Mouse (Mus musculus): ENCODE measurements around the gene Ap4s1. TPM values are rescaled to one million over a fixed set of nuclear protein-coding genes. Genes with fewer than 3 reads are reported as not detected.

Gene Ap4s1
- polyA plus RNA-seq, 1 experiment from 2014 or later, result 58.4 TPM

DNA sequence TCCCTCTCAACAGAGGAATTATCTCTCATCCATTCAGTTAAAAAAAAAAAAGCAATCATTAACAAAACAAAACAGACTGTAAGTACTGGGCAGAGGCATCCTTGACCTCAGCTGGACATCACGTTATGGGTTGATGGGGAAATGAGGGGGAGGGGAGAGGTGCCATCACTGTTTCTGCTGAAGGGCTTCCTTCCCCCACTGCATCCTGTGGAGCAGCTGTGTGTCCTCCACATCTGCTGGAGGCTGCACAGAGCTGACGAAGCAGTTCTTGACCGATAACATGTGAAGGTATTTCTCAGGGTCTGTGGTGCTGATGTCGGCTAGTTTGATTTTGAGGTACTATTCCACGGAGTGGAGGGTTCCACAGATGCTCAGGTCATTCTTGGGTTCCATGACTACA, 19.3 kb downstream of the Ap4s1 start:
- Histone ChIP-seq H3K4me2 (ENCODE audit: low read length) (no peak overlapping the region), H3K9me3 (ENCODE audit: control insufficient read depth, low read length) (no peaks in the 10 kb centered on the region), H3K4me3 (ENCODE audit: low read length) (no peak overlapping the region), H3K27ac (ENCODE audit: low read depth, low read length) (no peak overlapping the region), H3K27me3 (replicated peaks; ENCODE audit: control insufficient read depth, insufficient read depth, low read length) (no peaks in the 10 kb centered on the region), H3K9ac (ENCODE audit: low read depth, low read length) (no peak overlapping the region), H3K36me3 (ENCODE audit: control insufficient read depth, insufficient read depth, low read length) (no peaks in the 10 kb centered on the region), H3K4me1 (ENCODE audit: control insufficient read depth, insufficient read depth, low read depth, low read length) (no peaks in the 10 kb centered on the region)
- no peak for ATAC-seq
- WGBS, result 69% methylated on average over 5 of the region's 5 CpGs

DNA sequence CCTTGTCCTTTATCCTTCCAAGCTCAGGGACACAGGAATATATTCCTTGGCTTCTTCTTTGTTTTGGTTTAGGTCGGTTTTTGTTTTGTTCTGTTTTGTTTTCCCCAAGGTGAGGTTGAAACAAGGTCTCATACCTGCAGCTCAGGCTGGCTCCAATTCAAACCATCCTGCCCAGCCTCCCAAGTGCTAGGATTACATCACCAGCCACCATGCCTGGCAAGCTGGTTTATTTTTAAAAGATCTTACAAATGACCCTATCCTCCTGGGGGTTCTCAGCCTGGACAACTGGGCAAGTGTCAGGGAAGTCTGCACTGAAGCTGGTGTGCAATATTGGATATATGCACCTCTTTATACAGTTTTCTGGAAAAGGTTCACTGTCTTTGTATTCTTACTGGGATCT, 21.9 kb downstream of the Ap4s1 start:
- WGBS, result 67% methylated on average over 1 of the region's 1 CpGs
- Histone ChIP-seq H3K4me3 (ENCODE audit: low read length) (no peak overlapping the region), H3K27ac (ENCODE audit: low read depth, low read length) (no peak overlapping the region), H3K27me3 (replicated peaks; ENCODE audit: control insufficient read depth, insufficient read depth, low read length) (no peaks in the 10 kb centered on the region), H3K4me2 (ENCODE audit: low read length) (no peak overlapping the region), H3K4me1 (ENCODE audit: control insufficient read depth, insufficient read depth, low read depth, low read length) (no peaks in the 10 kb centered on the region), H3K36me3 (ENCODE audit: control insufficient read depth, insufficient read depth, low read length) (no peaks in the 10 kb centered on the region), H3K9ac (ENCODE audit: low read depth, low read length) (no peak overlapping the region), H3K9me3 (ENCODE audit: control insufficient read depth, low read length) (no peaks in the 10 kb centered on the region)
- no peak for ATAC-seq

DNA sequence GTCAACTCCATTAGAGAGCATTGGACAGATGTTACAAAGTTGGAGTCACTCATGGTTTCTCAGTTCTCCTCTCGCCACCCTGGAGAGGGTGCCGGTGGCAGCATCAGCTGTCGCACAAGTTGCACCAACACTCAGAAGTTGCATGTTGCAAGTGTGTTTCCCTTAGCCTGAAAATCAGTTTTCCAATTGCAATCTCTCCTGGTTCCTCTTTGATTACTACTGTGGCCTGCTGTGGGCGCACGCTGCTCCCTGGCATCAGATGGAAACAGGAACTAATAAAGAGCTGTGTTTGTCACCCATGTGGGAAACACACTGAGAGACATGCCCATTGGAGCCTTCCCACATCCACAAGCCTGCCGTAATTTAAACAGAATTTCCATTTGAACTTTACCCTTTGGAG, 27.8 kb downstream of the Ap4s1 start:
- Histone ChIP-seq H3K36me3 (ENCODE audit: control insufficient read depth, insufficient read depth, low read length) (peaks cover 6% of the 10 kb centered on the region; the same call in 1 of the 2 replicates), H3K9ac (ENCODE audit: low read depth, low read length) (no peak overlapping the region), H3K4me1 (ENCODE audit: control insufficient read depth, insufficient read depth, low read depth, low read length) (no peaks in the 10 kb centered on the region), H3K27me3 (replicated peaks; ENCODE audit: control insufficient read depth, insufficient read depth, low read length) (no peaks in the 10 kb centered on the region), H3K9me3 (ENCODE audit: control insufficient read depth, low read length) (no peaks in the 10 kb centered on the region), H3K4me2 (ENCODE audit: low read length) (no peak overlapping the region), H3K27ac (ENCODE audit: low read depth, low read length) (no peak overlapping the region), H3K4me3 (ENCODE audit: low read length) (no peak overlapping the region)
- WGBS, result 87% methylated on average over 6 of the region's 6 CpGs
- ATAC-seq, result no peak

DNA sequence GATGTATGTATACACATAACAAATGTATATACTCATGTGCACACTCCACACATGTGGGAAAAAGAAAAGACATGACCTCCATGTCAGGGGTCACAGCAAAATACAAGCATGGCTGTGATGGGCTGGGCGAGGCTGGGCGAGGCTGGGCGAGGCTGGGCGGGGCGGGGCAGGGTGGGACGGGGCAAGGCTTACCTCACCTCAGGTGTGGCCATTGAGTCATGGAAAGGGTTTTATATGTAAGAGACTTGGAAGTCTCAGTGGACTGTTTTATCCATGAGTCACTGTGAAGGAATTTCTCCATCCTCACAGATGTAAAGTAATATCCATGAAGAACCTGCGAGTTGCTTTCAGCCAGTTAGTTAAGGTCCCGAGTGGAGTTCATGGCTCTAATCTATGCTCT, 31.0 kb downstream of the Ap4s1 start:
- WGBS, result 94% methylated on average over 8 of the region's 8 CpGs

DNA sequence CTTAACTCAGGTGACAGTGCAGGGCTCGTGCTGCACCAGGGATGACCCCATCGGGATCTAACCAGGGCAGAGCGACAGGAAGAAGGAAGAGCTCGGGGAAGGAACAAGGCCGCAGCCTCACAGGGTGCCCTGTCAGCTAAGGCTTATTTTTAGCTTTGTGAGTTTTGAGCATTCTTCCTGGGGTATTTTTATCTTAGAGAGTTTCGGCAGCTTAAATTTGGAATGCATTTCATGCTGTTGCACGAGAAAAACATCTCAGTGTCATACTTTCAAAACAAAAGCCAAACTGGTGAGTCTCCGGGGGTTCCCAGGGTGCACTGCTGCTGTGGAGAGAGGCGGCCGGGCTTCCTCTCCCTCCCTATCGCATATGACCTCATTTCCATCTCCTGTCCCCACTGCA, 38.2 kb downstream of the Ap4s1 start:
- ATAC-seq, result no peak
- Histone ChIP-seq H3K4me3 (ENCODE audit: low read length) (no peak overlapping the region), H3K4me1 (ENCODE audit: control insufficient read depth, insufficient read depth, low read depth, low read length) (no peaks in the 10 kb centered on the region), H3K9ac (ENCODE audit: low read depth, low read length) (no peak overlapping the region), H3K4me2 (ENCODE audit: low read length) (no peak overlapping the region), H3K9me3 (ENCODE audit: control insufficient read depth, low read length) (no peaks in the 10 kb centered on the region), H3K27ac (ENCODE audit: low read depth, low read length) (no peak overlapping the region), H3K36me3 (ENCODE audit: control insufficient read depth, insufficient read depth, low read length) (peaks cover 5% of the 10 kb centered on the region), H3K27me3 (replicated peaks; ENCODE audit: control insufficient read depth, insufficient read depth, low read length) (no peaks in the 10 kb centered on the region)
- WGBS, result 72% methylated on average over 11 of the region's 11 CpGs

More for the DNA sequence above, 31.0 kb downstream of the Ap4s1 start:
- H3K4me1 ChIP-seq (ENCODE audit: control insufficient read depth, insufficient read depth, low read depth, low read length), result no peaks in the 10 kb centered on the region
- H3K4me2 ChIP-seq (ENCODE audit: low read length), result no peak overlapping the region
- H3K9me3 ChIP-seq (ENCODE audit: control insufficient read depth, low read length), result no peaks in the 10 kb centered on the region
- H3K4me3 ChIP-seq (ENCODE audit: low read length), result no peak overlapping the region
- no peak overlapping the region for H3K27ac ChIP-seq (ENCODE audit: low read depth, low read length)
- H3K27me3 ChIP-seq (replicated peaks; ENCODE audit: control insufficient read depth, insufficient read depth, low read length), result no peaks in the 10 kb centered on the region
- ATAC-seq, result no peak
- H3K9ac ChIP-seq (ENCODE audit: low read depth, low read length), result no peak overlapping the region
- H3K36me3 ChIP-seq (ENCODE audit: control insufficient read depth, insufficient read depth, low read length), result peaks cover 11% of the 10 kb centered on the region; the same call in 1 of the 2 replicates

DNA sequence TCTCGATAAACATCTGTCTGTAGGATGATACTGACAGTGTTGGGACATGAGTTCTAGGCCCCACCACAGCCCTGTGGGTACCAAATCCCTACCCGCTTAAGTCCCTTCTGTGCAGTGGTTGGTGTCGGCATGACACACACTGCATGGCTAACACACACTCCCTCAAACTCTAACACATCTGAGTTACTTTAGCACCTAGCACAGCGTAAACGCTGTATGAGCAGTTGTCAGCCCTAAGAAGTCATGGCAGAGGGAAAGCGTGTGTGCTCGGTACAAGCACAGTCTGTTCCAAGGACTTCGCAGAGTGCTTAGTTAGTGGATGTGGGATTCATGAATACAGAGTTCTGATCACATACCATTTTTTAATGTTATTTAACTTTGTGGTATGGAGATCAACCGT, 39.0 kb downstream of the Ap4s1 start:
- WGBS, result 95% methylated on average over 9 of the region's 9 CpGs

DNA sequence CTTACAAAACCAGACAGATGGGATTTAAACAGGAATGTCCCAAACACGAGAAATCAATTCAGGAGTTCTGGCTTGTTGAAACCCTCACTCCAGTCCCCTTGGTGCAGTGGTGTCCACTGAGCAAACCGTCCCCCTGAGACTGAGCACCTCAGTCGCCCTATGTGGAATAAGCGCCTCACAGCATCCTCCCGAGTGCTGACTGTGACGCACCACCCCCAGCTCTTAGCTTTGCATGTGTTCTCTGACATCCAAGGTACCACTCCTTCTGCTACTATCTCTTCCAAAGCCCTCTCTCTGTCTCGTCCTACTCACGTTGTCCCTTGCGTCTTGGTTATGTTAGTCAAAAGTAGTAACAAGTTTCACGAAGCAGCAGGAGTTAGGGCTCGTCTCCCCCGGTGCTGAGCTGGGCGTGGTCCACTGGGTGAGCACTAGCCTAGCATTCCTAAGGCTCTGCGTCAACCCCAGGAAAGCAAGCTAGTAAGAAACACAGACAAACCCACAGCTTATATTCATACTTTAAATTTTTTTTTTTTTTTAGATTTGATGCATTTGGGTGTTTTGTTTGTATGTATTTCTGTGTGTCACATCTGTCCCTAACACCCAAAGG, 43.9 kb downstream of the Ap4s1 start:
- Histone ChIP-seq H3K4me2 (ENCODE audit: low read length) (no peak overlapping the region), H3K36me3 (ENCODE audit: control insufficient read depth, insufficient read depth, low read length) (peaks cover 4% of the 10 kb centered on the region; the same call in 1 of the 2 replicates), H3K9me3 (ENCODE audit: control insufficient read depth, low read length) (no peaks in the 10 kb centered on the region), H3K27me3 (replicated peaks; ENCODE audit: control insufficient read depth, insufficient read depth, low read length) (no peaks in the 10 kb centered on the region), H3K4me3 (ENCODE audit: low read length) (no peak overlapping the region), H3K27ac (ENCODE audit: low read depth, low read length) (no peak overlapping the region), H3K9ac (ENCODE audit: low read depth, low read length) (no peak overlapping the region), H3K4me1 (ENCODE audit: control insufficient read depth, insufficient read depth, low read depth, low read length) (no peaks in the 10 kb centered on the region)
- no peak for ATAC-seq
- WGBS, result 86% methylated on average over 14 of the region's 14 CpGs

More for the DNA sequence above, 39.0 kb downstream of the Ap4s1 start:
- ATAC-seq, result no peak
- H3K4me3 ChIP-seq (ENCODE audit: low read length), result no peak overlapping the region
- H3K4me1 ChIP-seq (ENCODE audit: control insufficient read depth, insufficient read depth, low read depth, low read length), result no peaks in the 10 kb centered on the region
- no peaks in the 10 kb centered on the region for H3K27me3 ChIP-seq (replicated peaks; ENCODE audit: control insufficient read depth, insufficient read depth, low read length)
- H3K9ac ChIP-seq (ENCODE audit: low read depth, low read length), result no peak overlapping the region
- peaks cover 4% of the 10 kb centered on the region; the same call in 1 of the 2 replicates for H3K36me3 ChIP-seq (ENCODE audit: control insufficient read depth, insufficient read depth, low read length)
- H3K4me2 ChIP-seq (ENCODE audit: low read length), result no peak overlapping the region
- H3K9me3 ChIP-seq (ENCODE audit: control insufficient read depth, low read length), result no peaks in the 10 kb centered on the region
- no peak overlapping the region for H3K27ac ChIP-seq (ENCODE audit: low read depth, low read length)

DNA sequence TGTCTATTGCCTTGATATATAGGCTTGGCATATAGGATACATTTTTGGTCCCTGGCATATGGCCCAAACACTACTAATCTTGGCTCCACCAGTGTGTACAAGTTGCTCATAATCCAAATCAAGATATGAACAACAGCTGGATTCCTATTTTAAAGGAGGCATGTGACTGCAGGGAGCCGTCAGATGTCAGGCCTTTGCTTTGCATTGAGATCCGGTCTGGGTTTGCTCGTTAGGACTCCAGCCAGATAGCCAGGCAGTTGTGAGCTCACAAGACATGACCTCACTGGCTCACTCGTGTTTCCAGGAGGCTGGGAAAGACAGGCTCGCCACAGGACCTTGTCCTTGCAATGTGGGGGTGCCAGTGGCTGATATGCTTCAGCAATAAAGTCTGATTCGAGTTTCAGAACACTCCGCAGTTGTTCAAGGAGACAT, 45.0 kb downstream of the Ap4s1 start:
- WGBS, result 54% methylated on average over 7 of the region's 7 CpGs
- H3K4me3 ChIP-seq (ENCODE audit: low read length), result no peak overlapping the region
- no peaks in the 10 kb centered on the region for H3K4me1 ChIP-seq (ENCODE audit: control insufficient read depth, insufficient read depth, low read depth, low read length)
- ATAC-seq, result peak; percentile 43
- no peaks in the 10 kb centered on the region for H3K27me3 ChIP-seq (replicated peaks; ENCODE audit: control insufficient read depth, insufficient read depth, low read length)
- H3K9ac ChIP-seq (ENCODE audit: low read depth, low read length), result no peak overlapping the region
- H3K36me3 ChIP-seq (ENCODE audit: control insufficient read depth, insufficient read depth, low read length), result peaks cover 2% of the 10 kb centered on the region; the same call in 1 of the 2 replicates
- H3K27ac ChIP-seq (ENCODE audit: low read depth, low read length), result no peak overlapping the region
- no peak overlapping the region for H3K4me2 ChIP-seq (ENCODE audit: low read length)
- no peaks in the 10 kb centered on the region for H3K9me3 ChIP-seq (ENCODE audit: control insufficient read depth, low read length)

DNA sequence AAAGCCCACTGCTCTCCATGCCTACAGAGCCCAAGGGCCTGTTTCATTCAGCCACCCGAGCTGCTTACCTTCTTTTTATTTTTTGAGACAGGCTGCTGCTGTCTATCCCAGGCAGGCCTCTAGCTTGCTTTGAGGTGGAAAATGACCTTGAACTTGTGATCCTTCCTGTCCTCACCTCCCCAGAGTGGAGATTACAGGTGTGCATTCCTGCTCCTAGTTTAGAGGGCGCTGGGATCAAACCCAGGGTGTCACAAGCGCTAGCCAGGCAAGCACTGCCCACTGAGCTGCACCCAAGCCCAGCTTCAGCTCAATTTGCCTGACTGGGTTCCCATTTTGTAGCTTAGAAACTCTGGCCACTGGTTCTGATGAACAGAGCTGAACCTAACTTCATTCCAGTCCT, 45.5 kb downstream of the Ap4s1 start:
- WGBS, result 59% methylated on average over 3 of the region's 3 CpGs
- ATAC-seq, result no peak
- no peaks in the 10 kb centered on the region for H3K9me3 ChIP-seq (ENCODE audit: control insufficient read depth, low read length)
- H3K4me2 ChIP-seq (ENCODE audit: low read length), result no peak overlapping the region
- no peak overlapping the region for H3K27ac ChIP-seq (ENCODE audit: low read depth, low read length)
- H3K4me1 ChIP-seq (ENCODE audit: control insufficient read depth, insufficient read depth, low read depth, low read length), result no peaks in the 10 kb centered on the region
- no peak overlapping the region for H3K4me3 ChIP-seq (ENCODE audit: low read length)
- H3K27me3 ChIP-seq (replicated peaks; ENCODE audit: control insufficient read depth, insufficient read depth, low read length), result no peaks in the 10 kb centered on the region
- H3K36me3 ChIP-seq (ENCODE audit: control insufficient read depth, insufficient read depth, low read length), result no peaks in the 10 kb centered on the region
- H3K9ac ChIP-seq (ENCODE audit: low read depth, low read length), result no peak overlapping the region
